Mouse (Mus musculus): ENCODE results near the gene Polr2g.

DNA sequence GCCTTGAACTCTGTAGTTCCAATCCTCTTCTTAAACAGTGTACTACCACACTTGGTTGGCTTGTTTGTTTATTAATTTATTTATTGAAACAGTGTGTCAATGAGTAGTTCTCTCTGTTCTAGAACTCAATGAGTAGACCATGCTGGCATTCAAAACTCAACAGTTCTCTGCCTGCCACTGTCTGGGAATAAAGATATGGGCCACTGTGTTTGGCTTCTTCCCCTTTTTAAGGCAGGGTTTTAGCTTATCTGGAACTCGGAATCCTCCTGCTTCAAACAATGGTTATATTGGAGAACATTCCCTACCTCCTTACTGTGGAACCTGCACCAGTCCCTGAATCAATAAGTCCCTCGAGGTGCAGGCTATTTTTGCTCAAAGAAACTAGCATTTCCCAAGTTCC, 39.5 kb downstream of the Polr2g start:
- TF ChIP-seq GATA1 (IDR thresholded peaks at IDR 0.05; ENCODE audit: borderline replicate concordance, low read length) (no peak), FLI1 (IDR thresholded peaks at IDR 0.05; ENCODE audit: low read length) (no peak)

Measured in megakaryocyte, embryonic 14.5 days (primary cell).